Mouse (Mus musculus): ENCODE data around the gene Pik3c2g.

GRCm38 (mm10) chr6:139838713-139839112 is 251.7 kb downstream of the Pik3c2g start:
- no peak for TF ChIP-seq CTCF (IDR thresholded peaks at IDR 0.05)
- no peak for TF ChIP-seq EP300 (IDR thresholded peaks at IDR 0.05)

Data from lung, postnatal 0 days (tissue).